Mouse (Mus musculus) natural killer cell, adult 2 months (primary cell): ENCODE results near the gene Cmip.

Experiments used
- DNase-seq, 2 experiments: peaks; one replicate each; pipeline ENCODE4 v3.0.0; 2022; ENCODE audit warnings: low spot score in 2 of 2

The Cmip gene

DNA sequence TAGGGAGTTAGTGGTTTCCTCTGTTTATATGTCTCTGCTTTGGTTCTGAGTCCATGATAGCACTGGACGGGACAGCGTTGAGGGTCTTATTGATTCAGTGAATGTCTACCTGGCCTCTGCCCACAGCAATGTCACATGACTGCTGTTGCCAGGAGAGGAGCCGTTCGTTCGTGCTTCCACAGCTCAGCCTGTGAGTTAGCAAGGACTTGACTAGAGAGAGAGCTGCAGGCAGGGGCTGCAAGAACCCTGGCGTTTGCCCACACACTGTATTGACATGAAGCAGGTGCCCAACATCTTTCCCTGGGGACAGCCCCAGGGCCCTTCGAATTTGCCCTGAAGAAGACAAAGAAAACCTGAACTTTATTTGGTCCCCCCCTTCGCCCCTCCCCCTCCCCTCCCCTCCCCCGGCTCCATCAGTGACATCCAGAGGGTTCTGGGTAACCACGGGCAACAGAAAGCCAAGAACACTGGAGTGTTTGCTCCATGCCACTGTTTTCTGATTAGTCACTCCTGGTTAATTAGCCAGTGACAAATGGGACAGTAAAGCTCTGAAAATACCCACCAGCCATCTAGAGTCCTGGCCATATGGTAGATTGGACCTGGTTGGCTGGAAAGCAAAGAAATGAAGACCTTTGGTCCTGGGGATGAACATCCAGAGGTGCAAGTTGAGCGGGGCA lies 92.0 kb downstream of the Cmip start:
- no peak for DNase-seq

DNA sequence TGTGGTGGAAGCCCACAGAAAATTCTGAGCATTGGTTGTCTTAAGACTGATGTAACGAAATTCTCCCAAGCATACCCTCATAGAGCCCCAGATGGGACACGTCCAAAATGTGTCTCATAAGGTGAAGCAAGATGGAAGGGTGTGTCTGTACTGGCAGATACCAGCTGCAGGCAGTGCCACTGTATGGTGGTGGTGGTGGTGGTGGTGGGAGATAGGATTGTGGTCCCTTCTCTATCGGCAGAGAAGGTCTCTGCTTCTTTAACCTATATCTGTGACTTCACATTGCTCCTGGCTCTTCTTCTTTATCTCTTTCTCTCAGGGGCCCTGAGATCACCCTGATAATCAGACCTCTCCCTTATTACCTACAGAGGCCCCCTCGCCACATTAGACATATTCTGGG lies 92.7 kb downstream of the Cmip start:
- no peak for DNase-seq

DNA sequence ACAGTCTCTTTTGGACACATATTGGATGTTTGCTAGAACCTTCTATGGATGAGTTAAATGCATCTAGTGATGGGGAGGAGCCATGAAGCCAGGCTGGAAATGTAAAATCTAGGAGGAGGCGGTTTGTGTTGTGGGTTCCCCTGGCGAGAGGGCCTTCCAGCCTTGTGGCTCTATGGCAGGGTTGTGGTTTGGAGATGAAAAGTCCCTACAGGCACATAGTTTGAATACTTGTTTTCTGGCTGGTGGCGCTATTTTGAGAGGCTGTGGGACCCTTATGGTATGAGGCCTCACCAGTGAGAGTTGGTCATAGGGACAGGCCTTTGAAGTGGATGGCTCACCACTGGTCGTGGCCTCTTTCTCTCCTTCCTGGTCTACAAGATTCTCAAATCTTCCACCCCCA lies 95.2 kb downstream of the Cmip start:
- DNase-seq = no peak

DNA sequence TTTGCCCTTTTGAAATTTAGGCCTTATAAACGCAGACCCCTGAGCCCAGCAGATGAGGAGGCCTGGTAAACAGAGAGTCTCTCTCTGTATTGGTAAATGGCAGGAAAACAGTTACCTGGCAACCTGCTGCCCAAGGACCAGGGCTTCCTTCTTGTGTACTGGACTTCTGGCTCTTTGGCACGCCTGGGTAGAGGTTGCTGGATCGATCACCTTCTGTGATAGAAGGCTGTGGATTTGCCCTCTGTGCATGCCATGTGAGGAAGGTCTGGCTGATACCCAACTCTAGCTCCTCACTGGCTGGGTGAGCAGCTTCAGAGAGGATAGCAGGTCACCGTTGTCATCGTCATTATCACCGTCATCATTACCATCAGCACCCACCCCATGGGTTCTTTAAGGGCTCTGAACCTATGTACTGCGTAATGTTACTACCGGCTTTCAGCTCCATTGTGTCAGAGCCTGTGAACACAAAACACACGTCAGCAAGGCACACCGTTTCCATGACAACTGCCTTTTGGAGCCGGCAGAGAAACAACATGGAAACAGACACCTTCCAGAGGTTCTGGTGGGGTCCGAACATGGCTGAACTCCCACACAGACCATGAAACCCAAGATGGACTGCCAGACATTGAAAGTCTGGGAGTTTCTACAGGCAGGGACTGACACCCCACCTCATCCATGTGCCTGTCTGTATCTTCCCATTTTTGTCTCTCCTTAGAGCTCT lies 98.4 kb downstream of the Cmip start:
- DNase-seq = no peak

DNA sequence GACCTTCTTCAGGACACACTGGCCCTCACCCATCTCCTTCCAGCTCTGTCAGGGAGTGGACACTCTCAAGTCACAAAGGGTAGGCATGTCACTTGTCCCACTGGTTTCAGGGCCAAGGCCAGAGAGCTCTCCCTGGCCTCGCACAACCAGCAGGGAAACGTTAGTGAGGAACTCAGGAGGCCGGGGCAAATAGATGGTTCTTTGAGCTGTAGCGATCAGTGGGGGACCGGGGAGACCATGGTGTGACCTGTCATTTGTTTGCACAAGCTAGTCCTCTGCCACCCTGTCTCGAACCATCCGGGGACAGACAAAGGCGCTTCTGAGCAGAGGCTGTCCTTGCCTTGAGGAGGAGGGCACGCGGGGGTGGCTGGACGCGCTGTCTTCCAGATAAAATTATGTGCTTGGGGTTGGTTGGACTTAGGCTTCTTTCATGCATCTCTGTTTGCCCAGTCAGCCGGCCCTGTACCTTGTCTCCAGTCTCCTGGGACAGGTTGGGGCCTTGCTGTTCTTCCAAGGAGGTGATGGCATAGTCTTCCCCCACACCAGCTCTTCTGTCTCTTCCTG lies 99.3 kb downstream of the Cmip start:
- DNase-seq = no peak

GRCm38 (mm10) chr8:117357491-117358467 lies 100.9 kb downstream of the Cmip start:
- DNase-seq = no peak

- DNase-seq = no peak
These were observed 103.5 kb downstream of the Cmip start for GRCm38 (mm10) chr8:117360172-117360930.

- DNase-seq = no peak
These were observed 105.0 kb downstream of the Cmip start for GRCm38 (mm10) chr8:117361595-117362437.

- DNase-seq = no peak
These were observed 105.5 kb downstream of the Cmip start for GRCm38 (mm10) chr8:117362438-117362726.

GRCm38 (mm10) chr8:117363291-117363690 lies 106.4 kb downstream of the Cmip start:
- no peak for DNase-seq

GRCm38 (mm10) chr8:117364374-117365160 lies 107.7 kb downstream of the Cmip start:
- DNase-seq = no peak

- DNase-seq = no peak
These were observed 109.6 kb downstream of the Cmip start for GRCm38 (mm10) chr8:117366475-117366874.

DNA sequence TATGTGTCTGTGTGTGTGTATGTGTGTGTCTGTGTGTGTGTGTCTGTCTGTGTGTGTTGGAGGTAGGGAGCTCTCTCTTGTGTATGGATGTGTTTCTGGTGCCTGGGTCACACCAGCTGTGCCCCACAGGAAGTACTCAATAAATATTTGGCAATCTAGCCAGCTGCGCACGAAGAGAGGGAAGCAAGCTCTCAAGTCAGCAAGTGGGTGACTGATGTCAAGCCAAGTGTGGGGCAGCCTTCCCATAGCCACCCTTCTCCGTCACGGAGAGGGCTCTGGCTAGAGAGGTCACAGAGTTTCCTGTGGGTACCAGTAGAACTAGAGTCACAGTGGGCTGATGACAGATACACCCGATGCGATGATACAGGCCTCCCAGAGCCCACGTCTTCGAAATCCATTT lies 110.6 kb downstream of the Cmip start:
- DNase-seq = no peak

GRCm38 (mm10) chr8:117368781-117369180 lies 111.9 kb downstream of the Cmip start:
- no peak for DNase-seq

- no peak for DNase-seq
These were observed 113.1 kb downstream of the Cmip start for GRCm38 (mm10) chr8:117370009-117370408.

DNA sequence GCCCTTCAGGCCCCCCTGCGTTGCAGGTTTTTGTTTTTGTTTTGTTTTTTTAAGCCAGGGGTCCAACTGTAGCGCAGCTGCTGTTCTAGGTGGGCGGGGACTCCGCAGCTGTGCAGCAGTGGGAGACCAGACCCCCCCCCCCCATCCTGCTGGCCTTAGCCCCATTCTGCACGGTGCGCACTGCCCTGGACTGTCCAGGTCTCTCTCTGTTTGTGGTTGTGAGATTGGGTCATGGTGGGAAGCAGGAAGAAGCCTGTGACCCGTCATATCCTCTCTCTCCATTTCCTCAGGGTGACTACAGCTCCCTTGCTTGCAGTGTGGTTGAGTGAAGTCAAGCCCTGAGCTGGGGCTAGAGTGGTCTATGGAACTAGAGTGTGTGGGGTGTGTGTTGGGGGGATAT lies 114.3 kb downstream of the Cmip start:
- DNase-seq = no peak

DNA sequence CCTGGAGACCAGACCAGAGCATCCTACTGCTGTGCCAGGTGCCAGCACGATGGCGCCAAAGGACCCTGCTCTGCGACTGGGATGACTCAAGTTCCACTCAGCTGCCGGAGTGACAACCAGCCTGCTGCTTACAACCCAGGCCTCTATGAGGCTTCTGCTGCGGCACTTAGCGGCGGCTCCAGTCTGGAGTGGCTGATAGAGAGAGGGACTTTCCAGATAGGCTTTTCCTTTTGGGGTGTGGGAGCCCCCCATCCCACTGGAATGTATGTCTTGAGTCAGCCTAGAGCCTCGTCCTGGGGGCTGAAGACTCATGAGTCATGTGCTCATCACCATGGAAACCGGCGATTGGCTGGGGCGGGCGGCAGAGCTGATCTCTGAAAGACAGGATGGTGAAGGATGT lies 115.2 kb downstream of the Cmip start:
- DNase-seq = no peak

GRCm38 (mm10) chr8:117373001-117373428 lies 116.2 kb downstream of the Cmip start:
- DNase-seq = no peak

GRCm38 (mm10) chr8:117374087-117374486 lies 117.2 kb downstream of the Cmip start:
- DNase-seq = no peak

DNA sequence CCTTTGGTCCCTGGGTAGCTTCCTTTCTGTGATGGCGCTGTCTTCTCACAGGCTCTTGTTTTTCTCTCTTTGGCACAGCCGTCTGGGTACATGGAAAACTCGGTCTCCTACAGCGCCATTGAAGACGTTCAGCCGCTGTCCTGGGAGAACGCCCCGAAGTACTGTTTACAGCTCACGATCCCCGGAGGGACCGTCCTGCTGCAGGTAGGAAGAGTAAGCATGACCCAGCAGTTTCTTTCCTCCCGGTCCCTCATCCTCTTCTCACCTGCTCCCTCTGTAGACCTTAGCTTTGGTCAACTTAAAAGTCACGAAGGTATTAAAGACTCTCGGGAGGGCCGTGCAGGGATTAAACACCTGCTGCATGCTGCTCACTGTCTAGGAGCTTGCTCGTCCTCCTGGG lies 120.1 kb downstream of the Cmip start:
- DNase-seq = no peak
